Mouse (Mus musculus) olfactory bulb, adult 2 months (tissue): ENCODE results near the gene Oprm1.
"Not testable (repeated sequence)": the region's sequence is repeated elsewhere in the genome, so short reads cannot be mapped to it uniquely, and the experiment has no call there.

Experiments
- CTCF ChIP-seq: fragments of 200-500 bp; IDR thresholded peaks from 2 replicates; pipeline ENCODE4 v1.5.1; 2012; ENCODE audit warnings: low read depth, mild to moderate bottlenecking, low read length, moderate library complexity; ENCODE audit not compliant: insufficient read depth
- POLR2A ChIP-seq: fragments of 200-500 bp; IDR thresholded peaks from 2 replicates; pipeline ENCODE4 v1.6.1; 2012; ENCODE audit warnings: mild to moderate bottlenecking, low read depth, low read length, moderate library complexity; ENCODE audit not compliant: insufficient read depth

DNA sequence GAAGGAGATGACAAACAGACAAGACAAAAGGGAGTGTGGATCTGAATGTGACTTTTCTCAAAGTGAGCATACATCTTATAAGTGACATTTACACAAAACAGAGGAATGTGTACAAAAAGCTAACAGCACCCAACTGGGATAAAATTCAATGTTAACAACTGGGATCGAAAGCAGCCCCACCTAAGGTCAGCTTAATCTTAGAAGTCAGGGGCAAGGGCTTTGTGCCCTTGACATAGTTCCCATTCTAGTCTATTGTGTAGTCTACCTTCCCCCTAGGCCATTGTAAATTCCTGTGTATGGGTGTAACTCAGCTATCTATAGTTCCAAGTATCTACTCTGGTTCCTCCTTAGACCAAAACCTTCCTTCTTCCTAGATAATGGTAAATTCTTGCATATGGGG lies 123.7 kb downstream of the Oprm1 start:
- not testable (repeated sequence) for TF ChIP-seq POLR2A, CTCF
